Mouse (Mus musculus) forebrain, embryonic 10.5 days (tissue): Measurements from ENCODE around the gene Tecrl. TPM values are rescaled to one million over a fixed set of nuclear protein-coding genes. Genes with fewer than 3 reads are reported as not detected.

Source experiments
- DNase-seq: peaks from one replicate; pipeline ENCODE4 v3.0.0-alpha.2; 2017; ENCODE audit warnings: low spot score; ENCODE audit errors: extremely low spot score
- H3K27ac ChIP-seq: fragments of 300-500 bp; sonication (generic); 2 replicates; pipeline ENCODE4 v1.5.1; 2016; ENCODE audit warnings: mild to moderate bottlenecking
- H3K27me3 ChIP-seq: fragments of 300-500 bp; sonication (generic); 2 replicates; pipeline ENCODE4 v1.6.1; 2016; ENCODE audit warnings: mild to moderate bottlenecking; ENCODE audit not compliant: poor library complexity, severe bottlenecking
- H3K36me3 ChIP-seq: fragments of 300-500 bp; sonication (generic); replicated peaks from 2 replicates; pipeline ENCODE4 v1.6.1; 2016; ENCODE audit warnings: mild to moderate bottlenecking, moderate library complexity
- H3K4me1 ChIP-seq: fragments of 300-500 bp; sonication (generic); 2 replicates; pipeline ENCODE4 v1.6.1; 2016
- H3K4me3 ChIP-seq: fragments of 300-500 bp; sonication (generic); 2 replicates; pipeline ENCODE4 v1.5.1; 2016; ENCODE audit warnings: mild to moderate bottlenecking, moderate library complexity
- H3K9me3 ChIP-seq: fragments of 300-500 bp; sonication (generic); 2 replicates; pipeline ENCODE4 v1.6.1; 2016; ENCODE audit warnings: mild to moderate bottlenecking, moderate library complexity
- WGBS: fragments of 180-500 bp; shearing (Covaris S2); methylation state at CpG from one replicate; pipeline ENCODE4 v1.1.7; 2016; 5-methylcytosine and 5-hydroxymethylcytosine counted together
- polyA plus RNA-seq: library from polyadenylated mRNA; unstranded; fragments of >200 nt; fragmentation: Nextera tagmentation; extraction: Ambion mirVana; gene quantifications from 2 replicates; pipeline ENCODE4 v1.2.1, GENCODE M21; 2016

Tecrl gene
- 0.09 and 0.17 TPM in 2 replicates for polyA plus RNA-seq

- 58% methylated on average over 9 of the region's 9 CpGs for WGBS
- Histone ChIP-seq H3K27me3 (no peaks in the 10 kb centered on the region), H3K9me3 (no peaks in the 10 kb centered on the region), H3K36me3 (no peaks in the 10 kb centered on the region), H3K4me3 (no peak within 1 kb of the TSS), H3K27ac (no peak within 1 kb of the TSS), H3K4me1 (peaks cover 5% of the 10 kb centered on the region)
- DNase-seq = no peak
These were observed at the start of gene Tecrl for GRCm38 (mm10) chr5:83354846-83355561. Gene Tecrl, minus strand, starts transcription at chr5:83355195.

GRCm38 (mm10) chr5:83385021-83385420, 30.0 kb upstream of the Tecrl start:
- Histone ChIP-seq H3K9me3 (no peaks in the 10 kb centered on the region), H3K27ac (no peak overlapping the region)
- 89% methylated on average over 2 of the region's 2 CpGs for WGBS

GRCm38 (mm10) chr5:83351615-83352014, 3.4 kb downstream of the Tecrl start:
- DNase-seq = no peak
- 75% methylated on average over 2 of the region's 2 CpGs for WGBS
- no peaks in the 10 kb centered on the region for H3K9me3 ChIP-seq
- H3K36me3 ChIP-seq = no peaks in the 10 kb centered on the region
- no peak overlapping the region for H3K4me3 ChIP-seq
- H3K27me3 ChIP-seq = no peaks in the 10 kb centered on the region
- peaks cover 5% of the 10 kb centered on the region for H3K4me1 ChIP-seq
- H3K27ac ChIP-seq = no peak overlapping the region

More at GRCm38 (mm10) chr5:83385021-83385420, 30.0 kb upstream of the Tecrl start:
- H3K4me3 ChIP-seq = no peak overlapping the region
- DNase-seq = no peak
- H3K36me3 ChIP-seq = no peaks in the 10 kb centered on the region
- H3K27me3 ChIP-seq = no peaks in the 10 kb centered on the region
- no peaks in the 10 kb centered on the region for H3K4me1 ChIP-seq

- Histone ChIP-seq H3K4me1 (no peaks in the 10 kb centered on the region), H3K9me3 (no peaks in the 10 kb centered on the region), H3K36me3 (no peaks in the 10 kb centered on the region), H3K4me3 (no peak overlapping the region), H3K27ac (no peak overlapping the region), H3K27me3 (no peaks in the 10 kb centered on the region)
- WGBS = 87% methylated on average over 4 of the region's 4 CpGs
- DNase-seq = no peak
These were observed 15.9 kb downstream of the Tecrl start for GRCm38 (mm10) chr5:83339144-83339543.

- H3K27ac ChIP-seq = no peak overlapping the region
- peaks cover 6% of the 10 kb centered on the region for H3K4me1 ChIP-seq
- no peaks in the 10 kb centered on the region for H3K36me3 ChIP-seq
- no peaks in the 10 kb centered on the region for H3K9me3 ChIP-seq
- no peaks in the 10 kb centered on the region for H3K27me3 ChIP-seq
- 78% methylated on average over 2 of the region's 2 CpGs for WGBS
- no peak for DNase-seq
- no peak overlapping the region for H3K4me3 ChIP-seq
These were observed 87.7 kb downstream of the Tecrl start for GRCm38 (mm10) chr5:83267148-83267776.

- no peak for DNase-seq
- Histone ChIP-seq H3K4me1 (no peaks in the 10 kb centered on the region), H3K9me3 (no peaks in the 10 kb centered on the region), H3K4me3 (no peak overlapping the region), H3K27me3 (no peaks in the 10 kb centered on the region), H3K36me3 (no peaks in the 10 kb centered on the region), H3K27ac (no peak overlapping the region)
These were observed 94.9 kb downstream of the Tecrl start for GRCm38 (mm10) chr5:83260059-83260458.

- WGBS = 82% methylated on average over 2 of the region's 2 CpGs
- Histone ChIP-seq H3K36me3 (no peaks in the 10 kb centered on the region), H3K4me1 (no peaks in the 10 kb centered on the region), H3K27me3 (no peaks in the 10 kb centered on the region), H3K9me3 (no peaks in the 10 kb centered on the region), H3K4me3 (no peak overlapping the region), H3K27ac (no peak overlapping the region)
- DNase-seq = no peak
These were observed 100.9 kb downstream of the Tecrl start for GRCm38 (mm10) chr5:83254141-83254540.

GRCm38 (mm10) chr5:83238848-83239452, 116.0 kb downstream of the Tecrl start:
- 41% methylated on average over 5 of the region's 5 CpGs for WGBS
- no peak overlapping the region for H3K27ac ChIP-seq
- H3K36me3 ChIP-seq = no peaks in the 10 kb centered on the region
- no peak for DNase-seq
- peaks cover 8% of the 10 kb centered on the region for H3K4me1 ChIP-seq
- no peaks in the 10 kb centered on the region for H3K27me3 ChIP-seq
- H3K4me3 ChIP-seq = no peak overlapping the region
- H3K9me3 ChIP-seq = no peaks in the 10 kb centered on the region
